Mouse (Mus musculus): ENCODE measurements around the gene Prkd3. TPM values are rescaled to one million over a fixed set of nuclear protein-coding genes. Genes with fewer than 3 reads are reported as not detected.

Gene Prkd3
- polyA plus RNA-seq, 1 experiment from 2014 or later: 11.0 TPM

Other genes with a start within 250 kb of the Prkd3 start
- gene Heatr5b, start 185.5 kb downstream of the Prkd3 start, polyA plus RNA-seq (2015; fragmentation: Nextera tagmentation; extraction: Ambion mirVana): 16.9 and 21.8 TPM in 2 replicates
- 54.4 and 56.9 TPM in 2 replicates for gene Gpatch11, start 185.2 kb downstream of the Prkd3 start, polyA plus RNA-seq (2015; fragmentation: Nextera tagmentation; extraction: Ambion mirVana)
- 3.0 and 3.3 TPM in 2 replicates for gene Eif2ak2, start 138.2 kb downstream of the Prkd3 start, polyA plus RNA-seq (2015; fragmentation: Nextera tagmentation; extraction: Ambion mirVana)
- gene Sult6b1, start 113.8 kb downstream of the Prkd3 start, polyA plus RNA-seq (2015; fragmentation: Nextera tagmentation; extraction: Ambion mirVana): 0.36 TPM in 1 of 2 replicates, not detected in the other
- gene Cebpzos, start 104.3 kb downstream of the Prkd3 start, polyA plus RNA-seq (2015; fragmentation: Nextera tagmentation; extraction: Ambion mirVana): 105 and 127 TPM in 2 replicates
- 29.7 and 32.0 TPM in 2 replicates for gene Cebpz, start 83.8 kb downstream of the Prkd3 start, polyA plus RNA-seq (2015; fragmentation: Nextera tagmentation; extraction: Ambion mirVana)
- 63.9 and 65.9 TPM in 2 replicates for gene Ndufaf7, start 83.7 kb downstream of the Prkd3 start, polyA plus RNA-seq (2015; fragmentation: Nextera tagmentation; extraction: Ambion mirVana)
- 25.9 and 32.9 TPM in 2 replicates for gene Qpct, start 31.1 kb upstream of the Prkd3 start, polyA plus RNA-seq (2015; fragmentation: Nextera tagmentation; extraction: Ambion mirVana)